Comparison of ENCODE assay signal across 16 mouse cellular contexts in genomic region chr19:24178086-24178485, GRCm38 (mm10).
"Had no signal": no experiment of that assay in that cellular context is flagged by ENCODE, and none has a peak within 500 bp of the region (broad histone marks: within the 10 kb centered on the region; RNA-seq: fewer than 3 reads in every experiment).

No protein-coding gene starts in this region.

- DNase-seq: heart, postnatal 10 days; heart, postnatal 14 days; heart, postnatal 36 days; heart, postnatal 4 days; kidney, adult 11 months; kidney, adult 18-20 months; kidney, adult 2 months; kidney, adult 8-10 months; kidney, adult 9 months; kidney, postnatal 10 days; kidney, postnatal 14 days; kidney, postnatal 25 days; kidney, postnatal 36 days; kidney, postnatal 4 days; layer of hippocampus, adult 9-11 months; layer of hippocampus, postnatal 36 days had no signal
